Mouse (Mus musculus): Measurements from ENCODE around the gene Arfgef2.

DNA sequence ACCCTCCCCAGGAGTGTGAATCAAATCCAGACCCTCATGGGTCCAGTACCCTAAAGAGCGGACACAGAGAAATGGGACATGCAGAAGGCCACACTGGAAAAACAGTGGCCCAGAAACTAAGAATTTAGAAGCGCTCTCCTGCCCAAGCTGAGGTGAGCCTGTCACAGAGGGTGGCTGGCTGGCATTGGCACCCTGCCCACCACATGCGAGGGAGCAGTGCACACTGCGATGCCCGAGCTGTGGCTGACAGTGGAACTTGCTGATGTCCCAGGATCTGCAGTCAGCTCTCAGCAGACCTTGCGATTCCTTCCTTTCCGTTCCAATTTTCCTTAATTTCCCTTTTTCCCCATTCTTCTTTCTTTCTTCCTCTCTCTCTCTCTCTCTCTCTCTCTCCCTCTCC lies 79.7 kb downstream of the Arfgef2 start:
- TF ChIP-seq POLR2A (IDR thresholded peaks at IDR 0.05; ENCODE audit: low read depth, low read length) (no peak), CTCF (IDR thresholded peaks at IDR 0.05; ENCODE audit: extremely low read depth, insufficient read length, insufficient replicate concordance, low read depth, low read length) (no peak)

Data from small intestine, adult 2 months (tissue).